Mouse (Mus musculus) myocyte (in vitro differentiated cells): ENCODE results near the gene Sco2. TPM values are rescaled to one million over a fixed set of nuclear protein-coding genes. Genes with fewer than 3 reads are reported as not detected.

ENCODE experiments used
- H3K27me3 ChIP-seq: one replicate; pipeline ENCODE4 v1.6.1; 2011; ENCODE audit not compliant: control insufficient read depth, insufficient read depth, insufficient read length
- H3K36me3 ChIP-seq: one replicate; pipeline ENCODE4 v1.6.1; 2011; ENCODE audit not compliant: control insufficient read depth, insufficient read depth
- H3K4me2 ChIP-seq: one replicate; pipeline ENCODE4 v1.6.1; 2011; ENCODE audit warnings: low read depth, control low read depth
- H3K4me3 ChIP-seq: one replicate; pipeline ENCODE4 v1.5.1; 2011; ENCODE audit warnings: mild to moderate bottlenecking, control low read depth, moderate library complexity
- H3K79me2 ChIP-seq: one replicate; pipeline ENCODE4 v1.6.1; 2011; ENCODE audit not compliant: control insufficient read depth, insufficient read depth
- H3ac ChIP-seq: one replicate; pipeline ENCODE4 v1.6.1; 2011; ENCODE audit not compliant: control insufficient read depth, insufficient read length
- CEBPB ChIP-seq: IDR thresholded peaks from 2 replicates; pipeline ENCODE4 v1.6.1; 2011; ENCODE audit warnings: mild to moderate bottlenecking, moderate library complexity; ENCODE audit not compliant: poor library complexity, insufficient read depth, severe bottlenecking
- E2F4 ChIP-seq: IDR thresholded peaks from one replicate; pipeline ENCODE4 v1.6.1; 2011; ENCODE audit warnings: mild to moderate bottlenecking, control low read depth, moderate library complexity; ENCODE audit not compliant: insufficient read depth
- MAX ChIP-seq: IDR thresholded peaks from one replicate; pipeline ENCODE4 v1.6.1; 2011; ENCODE audit warnings: low read depth, mild to moderate bottlenecking, control low read depth
- MYOD1 ChIP-seq, 3 experiments: IDR thresholded peaks; one replicate each; pipeline ENCODE4 v1.6.1; 2011; ENCODE audit warnings: control low read depth in 2 of 3, low read depth in 2 of 3, mild to moderate bottlenecking in 2 of 3, moderate library complexity in 1 of 3; ENCODE audit not compliant: insufficient read length in 2 of 3, control insufficient read depth in 1 of 3
- MYOG ChIP-seq, 3 experiments: IDR thresholded peaks; one replicate each; pipeline ENCODE4 v1.6.1; 2011; ENCODE audit warnings: control low read depth in 2 of 3, low read depth in 2 of 3, mild to moderate bottlenecking in 2 of 3; ENCODE audit not compliant: insufficient read length in 2 of 3, control insufficient read depth in 1 of 3, insufficient read depth in 1 of 3
- POLR2A ChIP-seq: IDR thresholded peaks from one replicate; pipeline ENCODE4 v1.6.1; 2011; ENCODE audit warnings: low read depth, mild to moderate bottlenecking, control low read depth, moderate library complexity; ENCODE audit not compliant: insufficient read length
- POLR2AphosphoS2 ChIP-seq: IDR thresholded peaks from one replicate; pipeline ENCODE4 v1.6.1; 2011; ENCODE audit warnings: low read depth, control low read depth; ENCODE audit not compliant: insufficient read length
- REST ChIP-seq: IDR thresholded peaks from one replicate; pipeline ENCODE4 v1.6.1; 2011; ENCODE audit warnings: mild to moderate bottlenecking, control low read depth, moderate library complexity; ENCODE audit not compliant: insufficient read depth, insufficient read length
- SRF ChIP-seq: IDR thresholded peaks from one replicate; pipeline ENCODE4 v1.6.1; 2011; ENCODE audit warnings: low read depth; ENCODE audit not compliant: control insufficient read depth, insufficient read length
- TCF12 ChIP-seq: IDR thresholded peaks from one replicate; pipeline ENCODE4 v1.6.1; 2011; ENCODE audit warnings: mild to moderate bottlenecking, control low read depth; ENCODE audit not compliant: poor library complexity, insufficient read depth, severe bottlenecking
- TCF3 ChIP-seq: IDR thresholded peaks from one replicate; pipeline ENCODE4 v1.6.1; 2011; ENCODE audit warnings: low read depth, control low read depth; ENCODE audit not compliant: insufficient read length
- USF1 ChIP-seq: IDR thresholded peaks from one replicate; pipeline ENCODE4 v1.6.1; 2011; ENCODE audit warnings: low read depth, mild to moderate bottlenecking, control low read depth, moderate library complexity
- polyA plus RNA-seq: library from polyadenylated mRNA; unstranded; fragments of >200 nt; fragmentation: generic; extraction: Trizol; gene quantifications from one replicate; pipeline ENCODE4 v1.2.1, GENCODE M21; 2012; ENCODE audit warnings: missing spikeins

Gene Sco2
- polyA plus RNA-seq, 1 experiment = 28.0 TPM

DNA sequence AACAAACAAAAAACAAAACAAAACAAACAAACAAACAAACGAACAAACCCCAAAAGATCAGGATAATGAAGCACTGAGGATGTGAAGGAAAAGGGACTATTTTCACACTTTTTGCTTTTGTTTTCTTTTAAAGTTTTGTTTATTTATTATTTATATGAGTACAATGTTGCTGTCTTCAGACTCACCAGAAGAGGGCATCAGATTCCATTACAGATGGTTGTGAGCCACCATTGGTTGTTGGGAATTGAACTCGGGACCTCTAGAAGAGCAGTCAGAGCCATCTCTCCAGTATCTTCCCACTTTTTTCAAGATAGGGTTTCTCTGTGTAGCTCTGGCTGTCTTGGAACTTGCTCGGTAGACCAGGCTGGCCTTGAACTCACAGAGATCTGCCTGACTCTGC lies 30.3 kb downstream of the Sco2 start:
- TF ChIP-seq CEBPB = no peak
- TF ChIP-seq MAX = no peak
- TF ChIP-seq TCF3 = no peak
- no peak for TF ChIP-seq USF1
- no peak for TF ChIP-seq E2F4
- no peak for TF ChIP-seq POLR2AphosphoS2
- TF ChIP-seq SRF = no peak
- TF ChIP-seq REST = no peak
- TF ChIP-seq TCF12 = no peak
- no peak for TF ChIP-seq MYOD1 (IDR thresholded peaks at IDR 0.05; ENCODE audit: control insufficient read depth in 1 of 3, insufficient read length in 2 of 3, low read depth in 2 of 3)
- TF ChIP-seq MYOG (IDR thresholded peaks at IDR 0.05; ENCODE audit: control insufficient read depth in 1 of 3, insufficient read depth in 1 of 3, insufficient read length in 2 of 3, low read depth in 2 of 3) = no peak
- no peak for TF ChIP-seq POLR2A
- Histone ChIP-seq H3ac (no peak overlapping the region), H3K79me2 (no peaks in the 10 kb centered on the region), H3K27me3 (peaks cover 6% of the 10 kb centered on the region), H3K4me2 (no peak overlapping the region), H3K4me3 (no peak overlapping the region), H3K36me3 (no peaks in the 10 kb centered on the region)

DNA sequence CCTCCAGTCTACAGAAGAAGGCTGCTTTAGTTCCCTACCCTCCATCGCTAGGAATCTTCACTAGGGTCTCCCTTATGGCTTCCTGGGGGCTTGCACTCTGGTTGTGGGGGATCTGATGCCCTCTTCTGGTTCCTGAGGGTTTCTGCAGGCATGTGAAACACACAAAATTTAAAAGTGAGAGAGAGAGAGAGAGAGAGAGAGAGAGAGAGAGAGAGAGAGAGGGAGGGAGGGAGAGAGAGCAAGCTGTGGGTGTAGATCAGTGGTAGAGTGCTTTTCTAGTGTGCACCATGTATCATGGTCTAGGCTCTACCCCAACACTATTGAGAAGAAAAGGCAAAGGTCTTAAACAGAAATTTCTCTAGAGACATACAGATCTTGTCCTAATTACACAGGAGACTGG lies 32.0 kb downstream of the Sco2 start:
- H3ac ChIP-seq = no peak overlapping the region
- no peaks in the 10 kb centered on the region for H3K36me3 ChIP-seq
- H3K27me3 ChIP-seq = peaks cover 6% of the 10 kb centered on the region
- H3K79me2 ChIP-seq = no peaks in the 10 kb centered on the region
- TF ChIP-seq REST (no peak), TCF3 (no peak), SRF (no peak), MYOG (IDR thresholded peaks at IDR 0.05; ENCODE audit: control insufficient read depth in 1 of 3, insufficient read depth in 1 of 3, insufficient read length in 2 of 3, low read depth in 2 of 3) (no peak), POLR2A (no peak), CEBPB (no peak), USF1 (no peak), TCF12 (no peak), E2F4 (no peak), MAX (no peak), POLR2AphosphoS2 (no peak), MYOD1 (IDR thresholded peaks at IDR 0.05; ENCODE audit: control insufficient read depth in 1 of 3, insufficient read length in 2 of 3, low read depth in 2 of 3) (no peak)
- no peak overlapping the region for H3K4me2 ChIP-seq
- H3K4me3 ChIP-seq = no peak overlapping the region

DNA sequence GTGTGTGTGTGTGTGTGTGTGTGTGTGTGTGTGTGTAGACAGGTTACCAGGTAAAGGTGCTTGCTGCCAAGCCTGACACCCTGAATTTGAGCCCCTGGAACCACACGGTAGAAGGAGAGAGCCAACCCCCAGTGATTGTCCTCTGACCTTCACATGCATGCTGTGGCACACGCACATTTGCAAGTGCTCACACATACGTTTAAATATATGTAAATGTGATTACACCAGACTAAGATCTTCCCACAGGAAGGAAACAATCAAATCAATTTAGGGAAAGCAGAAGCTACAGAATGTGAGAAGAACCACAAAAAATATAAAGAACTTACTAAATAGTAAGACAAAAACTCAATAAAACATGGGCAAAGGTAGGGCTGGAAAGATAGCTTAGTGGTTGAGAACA lies 33.5 kb downstream of the Sco2 start:
- TF ChIP-seq TCF3 (no peak), POLR2AphosphoS2 (no peak), POLR2A (no peak), SRF (no peak), CEBPB (no peak), MAX (no peak), E2F4 (no peak), MYOD1 (IDR thresholded peaks at IDR 0.05; ENCODE audit: control insufficient read depth in 1 of 3, insufficient read length in 2 of 3, low read depth in 2 of 3) (no peak), USF1 (no peak), MYOG (IDR thresholded peaks at IDR 0.05; ENCODE audit: control insufficient read depth in 1 of 3, insufficient read depth in 1 of 3, insufficient read length in 2 of 3, low read depth in 2 of 3) (no peak), REST (no peak), TCF12 (no peak)
- Histone ChIP-seq H3K4me2 (no peak overlapping the region), H3ac (no peak overlapping the region), H3K79me2 (no peaks in the 10 kb centered on the region), H3K4me3 (no peak overlapping the region), H3K27me3 (peaks cover 14% of the 10 kb centered on the region), H3K36me3 (no peaks in the 10 kb centered on the region)

DNA sequence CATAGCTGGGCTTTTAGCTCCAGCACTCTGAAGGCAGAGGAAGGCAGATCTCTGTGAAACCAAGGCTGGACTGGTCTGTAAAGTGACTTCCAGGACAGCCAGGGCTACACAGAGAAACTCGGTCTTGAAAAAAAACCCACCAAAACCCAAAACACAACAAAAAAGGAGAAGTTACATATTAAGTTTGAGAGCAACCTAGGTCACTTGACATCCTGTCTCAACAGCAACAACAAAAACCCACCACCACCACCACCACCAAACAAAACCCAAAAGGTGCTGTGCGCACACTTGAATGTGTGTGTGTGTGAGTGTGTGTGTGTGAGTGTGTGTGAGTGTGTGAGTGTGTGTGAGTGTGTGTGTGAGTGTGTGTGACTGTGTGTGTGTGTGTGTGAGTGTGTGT lies 34.0 kb downstream of the Sco2 start:
- Histone ChIP-seq H3K4me2 (no peak overlapping the region), H3K79me2 (no peaks in the 10 kb centered on the region), H3ac (no peak overlapping the region), H3K27me3 (peaks cover 18% of the 10 kb centered on the region), H3K36me3 (no peaks in the 10 kb centered on the region), H3K4me3 (no peak overlapping the region)
- no peak for TF ChIP-seq CEBPB
- no peak for TF ChIP-seq MAX
- TF ChIP-seq USF1 = no peak
- no peak for TF ChIP-seq POLR2AphosphoS2
- TF ChIP-seq REST = no peak
- TF ChIP-seq TCF12 = no peak
- TF ChIP-seq MYOD1 (IDR thresholded peaks at IDR 0.05; ENCODE audit: control insufficient read depth in 1 of 3, insufficient read length in 2 of 3, low read depth in 2 of 3) = no peak
- TF ChIP-seq TCF3 = no peak
- TF ChIP-seq SRF = no peak
- no peak for TF ChIP-seq E2F4
- no peak for TF ChIP-seq MYOG (IDR thresholded peaks at IDR 0.05; ENCODE audit: control insufficient read depth in 1 of 3, insufficient read depth in 1 of 3, insufficient read length in 2 of 3, low read depth in 2 of 3)
